Mouse (Mus musculus) MEL (cell line): ENCODE results near the gene Cdc34.

Experiments used
- CTCF ChIP-seq, 3 experiments: IDR thresholded peaks in 2 of 3; conservative IDR thresholded peaks in 1 of 3; 2 replicates each; pipeline ENCODE4 v1.5.1; 2011 to 2012; ENCODE audit warnings: low read length in 3 of 3, low read depth in 2 of 3, mild to moderate bottlenecking in 2 of 3, improper control_type of control experiment in 1 of 3, inconsistent platforms in 1 of 3, mixed read lengths in 1 of 3, moderate library complexity in 1 of 3; ENCODE audit not compliant: control insufficient read depth in 1 of 3, insufficient read depth in 1 of 3, poor library complexity in 1 of 3, severe bottlenecking in 1 of 3
- MAZ ChIP-seq: IDR thresholded peaks from 2 replicates; pipeline ENCODE4 v1.6.1; 2012; ENCODE audit warnings: low read depth, mild to moderate bottlenecking, inconsistent platforms, low read length, improper control_type of control experiment
- POLR2A ChIP-seq, 2 experiments: IDR thresholded peaks; 2 replicates each; pipeline ENCODE4 v1.6.1; 2011 to 2012; ENCODE audit warnings: low read length in 2 of 2, mild to moderate bottlenecking in 2 of 2, control low read depth in 1 of 2, improper control_type of control experiment in 1 of 2, low read depth in 1 of 2, moderate library complexity in 1 of 2; ENCODE audit not compliant: control insufficient read depth in 1 of 2, insufficient read depth in 1 of 2, poor library complexity in 1 of 2
- POLR2AphosphoS2 ChIP-seq: IDR thresholded peaks from 2 replicates; pipeline ENCODE4 v1.6.1; 2011; ENCODE audit warnings: low read length, improper control_type of control experiment
- TCF12 ChIP-seq: IDR thresholded peaks from 2 replicates; pipeline ENCODE4 v1.6.1; 2014; ENCODE audit warnings: low read depth, mild to moderate bottlenecking, inconsistent platforms, low read length, improper control_type of control experiment, moderate library complexity

- no peak for TF ChIP-seq MAZ
- TF ChIP-seq POLR2A (IDR thresholded peaks at IDR 0.05; ENCODE audit: control insufficient read depth in 1 of 2, insufficient read depth in 1 of 2, low read depth in 1 of 2, low read length in 2 of 2, poor library complexity in 1 of 2): no peak
- TF ChIP-seq TCF12: no peak
- no peak for TF ChIP-seq CTCF (IDR thresholded peaks at IDR 0.05 in 2 of 3, conservative IDR thresholded peaks at IDR 0.05 in 1 of 3; ENCODE audit: control insufficient read depth in 1 of 3, insufficient read depth in 1 of 3, low read depth in 2 of 3, low read length in 3 of 3, poor library complexity in 1 of 3, severe bottlenecking in 1 of 3)
- no peak for TF ChIP-seq POLR2AphosphoS2
These were observed 46.6 kb downstream of the Cdc34 start for GRCm38 (mm10) chr10:79728323-79729249.
